Mouse (Mus musculus): ENCODE measurements around the gene Stard3. TPM values are rescaled to one million over a fixed set of nuclear protein-coding genes. Genes with fewer than 3 reads are reported as not detected.

Stard3 gene
- 34.9 TPM for polyA plus RNA-seq (2014; fragmentation: Illumina TruSeq; extraction: RNeasy Lipid Tissue Mini Kit (QIAGEN cat#74804); ENCODE audit: insufficient read depth, low read depth, low replicate concordance)

DNA sequence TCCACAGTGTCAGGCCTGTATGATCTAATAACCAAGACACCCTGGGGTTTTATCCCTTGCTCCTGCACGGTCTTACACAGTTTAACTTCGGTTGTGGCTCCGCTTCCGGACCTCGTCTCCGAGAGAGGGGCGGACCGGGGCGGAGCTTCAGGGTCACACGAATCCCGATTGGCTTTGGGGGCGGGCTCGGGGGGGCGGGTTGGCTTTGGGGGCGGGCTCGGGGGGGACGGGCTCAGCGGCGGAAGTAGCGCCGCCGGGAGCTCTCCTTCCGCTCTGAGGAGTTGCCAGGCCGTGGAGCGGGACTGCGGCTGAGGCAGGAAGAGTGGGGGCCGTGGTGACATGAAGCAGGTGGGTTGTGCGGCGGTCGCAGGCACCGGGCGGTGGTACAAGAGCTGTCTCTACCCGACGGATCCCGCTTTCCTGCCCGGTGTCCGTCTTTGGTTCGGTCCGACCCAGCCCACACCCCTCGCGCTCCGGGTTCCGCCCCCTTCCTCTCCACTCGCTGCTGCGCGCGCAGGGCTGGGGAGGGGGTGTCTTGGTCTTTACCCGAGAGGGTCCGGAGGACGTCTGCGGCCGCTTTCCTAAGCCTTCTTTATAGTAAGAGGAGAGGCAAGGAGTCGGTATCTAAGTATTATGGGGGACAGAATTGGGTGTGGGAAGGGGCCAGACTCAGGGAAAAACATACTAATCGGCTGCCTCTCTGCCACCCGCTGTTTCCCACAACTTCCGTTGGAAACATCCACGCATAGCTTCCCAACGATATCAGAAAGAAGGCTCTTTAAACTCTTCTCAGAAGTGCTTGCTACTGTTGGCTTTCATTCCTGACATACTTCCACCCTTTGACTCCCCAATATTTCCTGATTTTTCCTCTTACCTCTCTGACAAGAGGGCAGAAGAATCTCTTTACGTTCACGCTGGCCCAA lies at the start of gene Stard3:
Gene Stard3 (plus strand): TSS at position 208 of the 923 bp plus-strand sequence.

DNA sequence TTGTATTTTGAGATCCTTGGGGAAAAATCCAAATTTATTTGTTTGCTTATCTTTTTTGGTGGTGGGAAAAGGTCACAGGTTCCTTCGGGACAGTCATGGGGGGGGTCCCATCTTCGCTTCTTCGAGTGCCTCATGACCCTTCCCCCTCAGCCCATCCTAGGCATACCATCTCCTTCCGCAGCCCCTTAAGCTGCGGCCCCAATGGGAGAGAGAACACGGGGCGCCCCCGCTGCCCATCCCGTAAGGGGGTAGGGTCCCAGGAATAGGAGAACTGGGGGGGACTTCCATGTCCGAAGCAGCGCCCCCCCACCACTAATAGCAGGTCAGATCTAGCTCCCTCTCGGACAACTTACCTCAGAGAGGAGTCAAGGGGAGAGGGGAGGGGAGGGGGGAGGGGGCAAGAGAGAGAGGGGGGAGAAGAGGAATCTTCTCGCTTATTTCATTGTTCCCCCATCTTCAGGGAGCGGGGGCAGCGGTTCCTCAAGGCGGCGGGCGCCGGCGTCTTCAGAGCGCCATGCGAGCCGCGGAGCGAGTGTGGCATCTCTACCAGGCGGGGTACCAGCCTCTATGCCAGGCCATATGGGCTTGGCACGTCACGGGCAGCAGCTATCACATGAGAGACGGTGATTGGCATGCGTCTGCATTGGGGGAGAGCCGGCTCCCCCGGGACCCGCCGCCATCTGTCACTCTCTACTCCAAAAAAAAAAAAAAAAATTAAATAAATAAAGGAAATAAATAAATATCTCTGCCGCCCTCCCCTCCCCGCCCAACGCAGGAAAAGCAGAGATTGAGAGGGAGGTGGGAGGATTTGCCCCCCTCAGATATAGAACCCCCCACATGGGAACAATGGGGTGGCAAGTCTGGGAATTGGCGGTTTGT lies 28.8 kb upstream of the Stard3 start, which contains the start of gene Neurod2:
Gene Neurod2 (minus strand): TSS at position 568 of the 879 bp plus-strand sequence.

DNA sequence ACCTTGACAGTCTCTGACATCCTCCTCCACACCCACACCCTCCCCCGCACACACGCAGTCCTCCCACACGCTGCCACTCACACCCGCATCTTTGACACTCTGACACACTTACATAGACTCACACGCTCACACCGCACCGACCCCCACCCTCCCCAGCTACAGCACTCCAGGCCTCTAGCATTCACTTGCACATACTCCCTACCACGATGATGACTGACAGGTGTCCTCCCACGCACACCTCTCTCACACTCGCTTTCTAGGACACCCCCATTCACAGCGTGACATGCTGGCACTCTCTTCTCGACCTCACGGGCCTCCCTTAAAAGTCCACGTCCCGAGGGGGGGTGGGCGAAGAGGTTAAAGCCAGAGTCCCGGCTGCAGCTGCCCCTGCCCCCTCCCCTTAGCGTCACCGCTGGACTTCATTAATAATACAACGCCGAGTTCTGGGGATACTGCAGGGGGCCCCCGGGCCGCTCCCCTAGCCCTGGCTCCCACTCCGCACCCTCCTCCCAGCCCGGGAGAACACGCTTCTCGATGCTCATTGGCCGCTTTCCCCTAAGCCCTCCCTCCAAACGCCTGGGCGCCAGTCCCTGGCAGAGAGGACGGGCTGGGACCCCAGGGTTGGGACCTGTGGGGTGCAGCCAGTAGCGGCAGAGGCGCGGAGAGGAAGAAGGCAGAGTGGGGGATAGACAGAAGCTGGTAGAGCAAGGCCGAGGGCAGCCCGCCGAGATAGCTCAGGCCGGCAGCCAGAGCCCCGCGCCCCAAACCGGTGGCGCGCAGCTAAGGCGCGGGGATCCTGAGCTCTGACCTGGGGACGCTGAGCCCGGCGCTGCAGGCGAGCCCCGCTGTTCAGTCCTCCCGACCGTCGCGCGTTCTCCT lies 9.8 kb upstream of the Stard3 start, which contains the start of gene Ppp1r1b:
Gene Ppp1r1b (plus strand): TSS at position 322 of the 879 bp plus-strand sequence.

DNA sequence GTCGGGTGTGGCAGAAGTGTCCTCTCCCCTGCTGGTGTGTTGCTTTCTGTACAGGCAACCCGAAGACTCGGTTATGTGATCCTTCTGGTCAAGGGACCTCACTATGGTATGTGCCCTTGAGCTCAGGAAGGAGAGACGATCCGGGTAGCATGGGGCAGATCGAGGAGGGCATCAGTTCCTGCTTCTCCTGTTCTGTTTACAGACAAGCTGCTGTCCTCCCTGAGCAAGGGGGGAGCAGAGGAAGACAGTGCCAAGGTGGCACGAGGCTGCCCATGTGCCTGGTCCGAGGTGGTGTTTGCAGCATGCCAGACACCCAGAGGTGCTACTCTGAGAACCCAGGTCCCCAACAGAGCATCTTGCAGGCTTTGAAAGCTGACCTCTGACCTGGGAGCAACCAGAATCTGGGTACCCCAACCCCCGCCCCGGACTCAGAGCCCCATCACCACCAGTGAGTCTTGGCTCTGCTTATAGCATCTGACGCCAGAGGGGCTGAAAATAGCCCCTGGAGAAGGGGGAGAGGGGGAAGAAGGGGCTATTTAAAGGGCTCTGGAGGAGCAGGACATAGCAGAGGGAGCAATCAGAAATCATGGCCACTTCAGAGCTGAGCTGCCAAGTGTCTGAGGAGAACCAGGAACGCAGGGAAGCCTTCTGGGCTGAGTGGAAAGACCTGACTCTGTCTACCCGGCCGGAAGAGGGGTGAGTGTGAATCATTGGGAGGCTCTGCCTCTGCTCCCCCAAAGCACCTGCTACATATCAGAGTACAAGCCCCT lies 25.3 kb downstream of the Stard3 start, which contains the start of gene Tcap:
Gene Tcap (plus strand): TSS at position 551 of the 770 bp plus-strand sequence.

DNA sequence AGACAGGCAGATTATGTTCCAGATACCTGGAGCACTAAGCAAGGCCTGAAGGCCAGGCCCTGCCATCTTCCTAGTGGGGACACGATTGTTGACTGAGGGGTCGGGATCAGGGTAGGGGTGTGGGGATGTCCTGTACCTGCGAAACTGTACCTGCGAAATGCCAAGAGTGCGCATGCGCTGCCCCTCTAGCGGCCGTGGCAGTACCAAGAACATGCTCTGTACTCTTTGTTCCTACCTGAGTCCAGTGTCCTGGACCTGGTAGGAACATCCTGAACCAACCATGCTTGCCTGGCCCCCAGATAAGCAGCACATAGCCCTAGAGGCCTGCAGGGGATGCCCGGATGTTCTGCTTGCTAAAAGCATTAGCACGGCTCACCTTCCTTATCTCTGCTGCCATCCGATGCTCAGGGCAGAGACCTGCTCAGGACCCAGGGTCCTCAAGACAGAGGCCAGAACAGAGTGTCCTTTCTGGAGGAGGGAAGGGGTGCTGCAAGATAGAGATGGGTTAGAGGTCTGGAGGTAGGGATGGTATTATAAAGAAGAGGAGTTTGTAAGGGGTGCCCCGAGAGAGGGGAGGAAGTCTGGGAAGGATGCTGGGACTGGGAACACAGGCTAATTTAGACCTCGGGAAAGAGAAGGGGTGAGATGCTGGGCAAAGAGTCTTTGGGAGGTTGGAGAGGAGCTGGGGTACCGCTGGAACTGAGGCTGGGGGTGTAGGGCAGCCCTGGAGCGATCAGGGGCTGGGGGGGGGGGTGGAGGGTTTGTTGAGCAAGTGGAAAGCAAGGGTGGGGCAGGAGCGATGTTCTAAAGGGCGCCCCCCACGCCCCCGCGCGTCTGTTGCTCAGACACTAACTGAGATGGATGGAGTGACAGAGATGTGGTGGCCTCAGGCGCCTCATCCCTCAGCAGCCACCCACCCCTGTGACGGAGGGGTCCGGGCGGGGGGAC lies 27.7 kb downstream of the Stard3 start, which contains the start of gene Pnmt:
Gene Pnmt (plus strand): TSS at position 813 of the 948 bp plus-strand sequence.

DNA sequence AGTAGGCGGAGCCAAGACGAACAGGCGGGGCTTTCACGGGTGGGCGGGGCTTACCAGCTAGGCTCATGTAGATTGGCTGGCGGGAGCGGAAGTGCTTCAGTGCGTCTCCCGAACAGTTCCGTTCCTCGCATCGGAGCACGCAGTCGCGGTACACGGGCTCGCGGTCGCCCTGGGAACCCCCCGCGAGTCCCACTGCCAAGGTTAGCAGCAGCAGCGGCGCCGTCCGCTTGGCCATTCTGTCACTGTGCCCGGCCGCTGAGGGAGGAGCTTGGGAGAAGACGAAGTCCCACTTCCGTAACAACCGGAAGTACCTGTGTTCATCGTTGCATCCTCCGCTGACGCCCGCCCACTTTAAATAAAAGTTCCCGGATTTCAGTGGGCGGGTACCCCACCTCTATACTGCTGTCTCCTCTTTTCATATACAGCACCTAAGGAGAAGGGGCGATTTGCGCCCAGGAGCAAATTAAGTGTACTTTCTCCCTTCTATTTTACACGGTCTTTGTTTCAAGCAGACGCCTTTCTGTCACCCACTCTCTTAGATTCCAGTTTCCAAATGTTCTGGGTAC lies 42.1 kb downstream of the Stard3 start, which contains the start of gene Pgap3:
Gene Pgap3 (minus strand): TSS at position 330 of the 566 bp plus-strand sequence.

DNA sequence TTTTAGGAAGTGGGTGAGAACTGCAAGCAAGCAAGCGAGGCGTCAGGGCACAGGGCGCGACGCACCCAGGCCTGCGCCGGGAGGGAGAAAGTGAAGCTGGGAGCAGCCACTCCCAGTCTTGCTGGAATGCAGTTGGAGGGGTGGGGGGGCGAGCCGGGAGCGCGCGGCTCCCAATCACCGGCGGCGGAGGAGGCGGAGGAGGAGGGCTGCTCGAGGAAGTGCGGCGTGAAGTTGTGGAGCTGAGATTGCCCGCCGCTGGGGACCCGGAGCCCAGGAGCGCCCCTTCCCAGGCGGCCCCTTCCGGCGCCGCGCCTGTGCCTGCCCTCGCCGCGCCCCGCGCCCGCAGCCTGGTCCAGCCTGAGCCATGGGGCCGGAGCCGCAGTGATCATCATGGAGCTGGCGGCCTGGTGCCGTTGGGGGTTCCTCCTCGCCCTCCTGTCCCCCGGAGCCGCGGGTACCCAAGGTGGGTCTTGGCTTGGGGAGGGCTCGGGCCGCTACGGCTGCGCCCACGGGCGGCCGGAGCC lies 54.2 kb downstream of the Stard3 start, which contains the start of gene Erbb2:
Gene Erbb2 (plus strand): TSS at position 198 of the 524 bp plus-strand sequence.

Other genes starting within 250 kb of the Stard3 start
- gene Fbxl20, start 208.0 kb upstream of the Stard3 start, polyA plus RNA-seq (2014; fragmentation: Illumina TruSeq; extraction: RNeasy Lipid Tissue Mini Kit (QIAGEN cat#74804); ENCODE audit: insufficient read depth, low read depth, low replicate concordance) = 6.6 TPM
- gene Med1, start 165.1 kb upstream of the Stard3 start, polyA plus RNA-seq (2014; fragmentation: Illumina TruSeq; extraction: RNeasy Lipid Tissue Mini Kit (QIAGEN cat#74804); ENCODE audit: insufficient read depth, low read depth, low replicate concordance) = 8.9 TPM
- gene Cdk12, start 155.3 kb upstream of the Stard3 start, polyA plus RNA-seq (2014; fragmentation: Illumina TruSeq; extraction: RNeasy Lipid Tissue Mini Kit (QIAGEN cat#74804); ENCODE audit: insufficient read depth, low read depth, low replicate concordance) = 5.9 TPM
- not detected for gene Neurod2, start 28.7 kb upstream of the Stard3 start, polyA plus RNA-seq (2014; fragmentation: Illumina TruSeq; extraction: RNeasy Lipid Tissue Mini Kit (QIAGEN cat#74804); ENCODE audit: insufficient read depth, low read depth, low replicate concordance)
- gene Ppp1r1b, start 10.0 kb upstream of the Stard3 start, polyA plus RNA-seq (2014; fragmentation: Illumina TruSeq; extraction: RNeasy Lipid Tissue Mini Kit (QIAGEN cat#74804); ENCODE audit: insufficient read depth, low read depth, low replicate concordance) = 21.2 TPM
- 57.0 TPM for gene Tcap, start 25.4 kb downstream of the Stard3 start, polyA plus RNA-seq (2014; fragmentation: Illumina TruSeq; extraction: RNeasy Lipid Tissue Mini Kit (QIAGEN cat#74804); ENCODE audit: insufficient read depth, low read depth, low replicate concordance)
- 1.6 TPM for gene Pnmt, start 28.1 kb downstream of the Stard3 start, polyA plus RNA-seq (2014; fragmentation: Illumina TruSeq; extraction: RNeasy Lipid Tissue Mini Kit (QIAGEN cat#74804); ENCODE audit: insufficient read depth, low read depth, low replicate concordance)
- gene Pgap3, start 42.1 kb downstream of the Stard3 start, polyA plus RNA-seq (2014; fragmentation: Illumina TruSeq; extraction: RNeasy Lipid Tissue Mini Kit (QIAGEN cat#74804); ENCODE audit: insufficient read depth, low read depth, low replicate concordance) = 6.1 TPM
- gene Erbb2, start 54.1 kb downstream of the Stard3 start, polyA plus RNA-seq (2014; fragmentation: Illumina TruSeq; extraction: RNeasy Lipid Tissue Mini Kit (QIAGEN cat#74804); ENCODE audit: insufficient read depth, low read depth, low replicate concordance) = 9.0 TPM
- gene Mien1, start 80.6 kb downstream of the Stard3 start, polyA plus RNA-seq (2014; fragmentation: Illumina TruSeq; extraction: RNeasy Lipid Tissue Mini Kit (QIAGEN cat#74804); ENCODE audit: insufficient read depth, low read depth, low replicate concordance) = 123 TPM
- 15.9 TPM for gene Grb7, start 88.0 kb downstream of the Stard3 start, polyA plus RNA-seq (2014; fragmentation: Illumina TruSeq; extraction: RNeasy Lipid Tissue Mini Kit (QIAGEN cat#74804); ENCODE audit: insufficient read depth, low read depth, low replicate concordance)
- gene Ikzf3, start 187.7 kb downstream of the Stard3 start, polyA plus RNA-seq (2014; fragmentation: Illumina TruSeq; extraction: RNeasy Lipid Tissue Mini Kit (QIAGEN cat#74804); ENCODE audit: insufficient read depth, low read depth, low replicate concordance) = 3.4 TPM
- gene Zpbp2, start 192.7 kb downstream of the Stard3 start, polyA plus RNA-seq (2014; fragmentation: Illumina TruSeq; extraction: RNeasy Lipid Tissue Mini Kit (QIAGEN cat#74804); ENCODE audit: insufficient read depth, low read depth, low replicate concordance) = 0.31 TPM
- gene Ormdl3, start 229.0 kb downstream of the Stard3 start, polyA plus RNA-seq (2014; fragmentation: Illumina TruSeq; extraction: RNeasy Lipid Tissue Mini Kit (QIAGEN cat#74804); ENCODE audit: insufficient read depth, low read depth, low replicate concordance) = 36.1 TPM
- gene Lrrc3c, start 239.9 kb downstream of the Stard3 start, polyA plus RNA-seq (2014; fragmentation: Illumina TruSeq; extraction: RNeasy Lipid Tissue Mini Kit (QIAGEN cat#74804); ENCODE audit: insufficient read depth, low read depth, low replicate concordance) = not detected

Data from lung, adult 10 weeks (tissue).